Mouse (Mus musculus): ENCODE data around the gene Nfat5.

Nfat5 gene

DNA sequence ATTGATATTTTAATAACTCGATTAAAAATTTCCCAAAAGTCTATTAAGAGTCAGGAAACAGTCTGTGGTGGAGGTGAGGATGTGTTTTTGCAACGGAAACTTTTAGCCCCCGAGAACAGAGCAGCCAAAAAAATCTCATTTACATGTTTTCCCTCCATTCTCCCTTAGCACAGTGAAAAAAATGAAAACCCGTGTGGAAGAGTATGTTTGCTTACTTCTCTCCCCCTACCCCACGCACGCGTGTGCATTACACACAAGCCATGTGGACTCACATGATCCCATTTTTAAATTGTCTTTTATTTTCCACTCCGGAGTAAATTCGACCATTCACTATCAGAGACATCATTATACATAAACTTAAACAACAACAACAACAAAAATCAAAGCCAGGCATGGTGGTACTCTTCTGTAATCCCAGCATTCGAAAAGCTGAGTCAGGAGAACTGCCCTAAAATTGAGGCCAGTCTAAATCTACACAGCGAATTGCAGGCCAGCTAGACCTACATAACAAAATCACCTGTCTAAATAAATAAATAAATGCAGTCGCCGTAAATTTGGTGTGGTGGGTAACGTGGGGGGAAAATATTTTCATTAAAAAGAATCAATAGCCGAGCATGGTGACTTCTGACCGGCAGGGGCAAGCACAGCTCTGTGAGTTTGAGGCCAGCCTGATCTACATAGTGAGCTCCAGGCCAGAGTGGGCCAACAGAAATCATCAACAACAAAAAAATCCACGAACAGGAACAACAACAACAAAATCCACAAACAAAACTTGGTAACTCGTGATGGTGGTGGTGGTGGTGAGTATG, 947 bp upstream of the Nfat5 start:
- DNase-seq, result no peak

DNA sequence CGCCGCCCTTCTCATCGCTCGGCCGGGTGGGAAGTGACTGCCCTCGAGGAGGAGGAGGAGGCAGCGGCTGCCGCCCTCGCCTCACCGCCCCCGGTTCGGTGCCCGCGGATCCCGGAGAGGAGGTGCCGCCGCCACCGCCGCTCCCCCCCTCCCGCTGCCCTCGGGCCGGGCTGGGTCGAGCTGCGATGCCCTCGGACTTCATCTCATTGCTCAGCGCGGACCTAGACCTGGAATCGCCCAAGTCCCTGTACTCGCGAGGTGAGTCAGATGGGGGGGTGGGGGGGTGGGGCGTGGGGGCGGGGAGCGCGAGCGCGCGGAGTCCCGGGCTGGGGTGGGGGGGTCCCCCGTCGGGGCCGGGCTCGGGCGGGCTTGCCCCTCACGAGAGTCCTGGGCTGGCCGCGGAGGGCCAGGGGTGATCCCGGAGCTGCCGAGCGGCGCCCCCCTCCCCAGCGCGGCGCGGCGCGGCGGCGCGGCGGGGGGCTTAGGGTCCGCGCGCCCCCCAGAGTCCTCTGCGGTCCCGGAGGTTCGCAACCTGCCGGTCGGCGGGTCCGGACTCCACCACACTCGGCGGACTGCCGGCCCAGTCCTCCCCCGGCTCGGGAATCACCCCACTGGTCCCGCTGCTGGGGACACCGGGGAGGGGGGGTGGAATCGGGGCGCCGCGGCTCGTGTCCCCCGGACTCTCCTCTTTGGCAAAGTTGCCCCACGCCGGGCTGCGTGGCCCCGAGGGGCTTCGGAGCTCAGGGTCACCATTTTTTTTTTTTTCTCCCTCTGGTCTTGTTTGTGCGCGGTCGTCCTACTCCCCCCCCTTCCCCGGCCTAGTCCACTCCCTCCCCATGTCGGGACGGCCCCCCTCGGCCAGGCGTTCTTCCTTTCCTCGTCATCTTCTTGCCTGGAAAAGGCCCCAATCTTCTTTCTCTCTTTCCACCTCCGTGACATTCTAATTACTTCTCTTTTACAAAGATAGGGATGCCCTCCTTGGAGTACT, 665 bp downstream of the Nfat5 start:
- peak; percentile 61 for DNase-seq

DNA sequence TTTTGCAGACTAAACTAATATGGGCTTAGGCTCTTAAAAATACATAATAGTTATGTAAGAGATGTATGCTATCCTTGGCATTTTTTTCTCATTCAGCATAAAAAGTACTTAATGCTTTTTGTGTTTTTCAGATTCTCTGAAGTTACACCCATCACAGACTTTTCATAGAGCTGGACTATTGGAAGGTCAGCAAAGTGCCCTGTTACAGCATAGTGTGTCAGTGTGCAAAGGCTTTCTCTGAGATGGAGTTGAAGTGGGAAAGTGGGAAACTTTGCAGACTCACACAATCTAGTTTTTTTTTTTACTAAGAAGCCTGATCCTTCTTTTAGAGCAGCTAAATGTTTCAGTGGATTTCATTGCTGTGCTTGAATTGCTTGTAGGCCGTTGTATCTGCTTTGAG, 2.2 kb downstream of the Nfat5 start:
- DNase-seq, result no peak

GRCm38 (mm10) chr8:107311876-107312275, 18.6 kb downstream of the Nfat5 start:
- no peak for DNase-seq

GRCm38 (mm10) chr8:107324142-107324541, 30.9 kb downstream of the Nfat5 start:
- DNase-seq, result peak; percentile 79

DNA sequence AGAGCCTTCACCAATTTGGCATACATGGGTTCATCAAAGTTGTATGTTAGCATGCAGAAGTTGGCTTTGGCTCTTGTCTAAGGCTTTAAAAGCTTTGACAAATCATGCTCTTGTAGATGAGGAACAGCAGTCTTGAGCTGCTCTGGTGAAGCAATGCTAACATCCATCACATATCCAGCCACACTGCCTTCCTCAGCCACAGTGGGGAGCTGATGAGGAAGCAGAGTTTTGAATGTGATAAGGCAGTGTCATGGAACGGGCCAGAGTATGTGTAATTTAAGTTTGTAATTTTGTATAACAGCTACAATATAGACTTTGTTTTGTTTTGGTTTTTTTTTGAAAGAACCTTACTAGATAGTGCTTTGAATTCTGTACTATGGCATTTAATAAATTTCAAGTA, 36.3 kb downstream of the Nfat5 start:
- peak; percentile 16 for DNase-seq

- no peak for DNase-seq
Observed at GRCm38 (mm10) chr8:107336480-107336879, 43.2 kb downstream of the Nfat5 start.

DNA sequence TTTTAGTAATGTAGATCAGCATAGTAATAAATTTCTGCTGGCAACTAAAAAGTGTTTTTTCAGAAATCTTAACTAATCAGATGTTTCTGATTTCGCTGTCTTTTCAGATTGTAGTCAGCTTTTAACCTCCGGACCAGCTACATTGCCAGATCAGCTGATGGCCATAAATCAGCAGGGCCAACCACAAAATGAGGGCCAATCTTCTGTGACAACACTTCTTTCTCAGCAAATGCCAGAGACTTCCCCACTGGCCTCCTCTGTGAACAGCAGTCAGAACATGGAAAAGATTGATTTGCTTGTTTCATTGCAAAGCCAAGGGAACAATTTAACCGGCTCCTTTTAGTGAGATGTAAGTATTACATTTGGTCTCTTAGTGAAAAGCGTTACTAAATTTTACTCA, 77.0 kb downstream of the Nfat5 start:
- DNase-seq, result no peak

- DNase-seq, result no peak
Observed at GRCm38 (mm10) chr8:107377346-107377745, 84.1 kb downstream of the Nfat5 start.

- no peak for DNase-seq
Observed at GRCm38 (mm10) chr8:107380734-107381133, 87.5 kb downstream of the Nfat5 start.

- no peak for DNase-seq
Observed at GRCm38 (mm10) chr8:107381666-107382065, 88.4 kb downstream of the Nfat5 start.

GRCm38 (mm10) chr8:107382898-107383297, 89.6 kb downstream of the Nfat5 start:
- DNase-seq, result no peak

- DNase-seq, result no peak
Observed at GRCm38 (mm10) chr8:107384651-107385050, 91.4 kb downstream of the Nfat5 start.

GRCm38 (mm10) chr8:107385063-107385462, 91.8 kb downstream of the Nfat5 start:
- DNase-seq, result no peak

GRCm38 (mm10) chr8:107386171-107386570, 92.9 kb downstream of the Nfat5 start:
- DNase-seq, result no peak

DNA sequence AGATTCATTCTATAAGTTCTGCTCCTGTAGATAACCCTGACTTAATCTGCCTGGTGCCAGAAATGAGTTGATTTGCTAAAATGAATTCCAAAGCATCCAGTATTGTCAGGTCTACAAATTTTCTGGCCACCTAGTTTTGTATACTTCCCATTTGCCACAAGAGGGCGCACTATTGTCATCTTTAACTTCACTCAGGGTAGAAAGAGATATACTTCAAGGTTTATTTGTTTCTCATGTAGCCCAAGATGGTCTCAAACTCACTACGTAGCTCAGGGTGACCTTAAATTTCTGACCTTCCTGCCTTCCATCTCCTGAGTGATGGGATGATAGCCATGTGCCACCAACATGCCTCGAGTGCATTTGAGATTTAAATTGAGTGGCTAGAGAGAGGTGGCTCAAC, 93.4 kb downstream of the Nfat5 start:
- DNase-seq, result no peak

GRCm38 (mm10) chr8:107387861-107388260, 94.6 kb downstream of the Nfat5 start:
- peak; percentile 52 for DNase-seq

GRCm38 (mm10) chr8:107389557-107389956, 96.3 kb downstream of the Nfat5 start:
- no peak for DNase-seq

DNA sequence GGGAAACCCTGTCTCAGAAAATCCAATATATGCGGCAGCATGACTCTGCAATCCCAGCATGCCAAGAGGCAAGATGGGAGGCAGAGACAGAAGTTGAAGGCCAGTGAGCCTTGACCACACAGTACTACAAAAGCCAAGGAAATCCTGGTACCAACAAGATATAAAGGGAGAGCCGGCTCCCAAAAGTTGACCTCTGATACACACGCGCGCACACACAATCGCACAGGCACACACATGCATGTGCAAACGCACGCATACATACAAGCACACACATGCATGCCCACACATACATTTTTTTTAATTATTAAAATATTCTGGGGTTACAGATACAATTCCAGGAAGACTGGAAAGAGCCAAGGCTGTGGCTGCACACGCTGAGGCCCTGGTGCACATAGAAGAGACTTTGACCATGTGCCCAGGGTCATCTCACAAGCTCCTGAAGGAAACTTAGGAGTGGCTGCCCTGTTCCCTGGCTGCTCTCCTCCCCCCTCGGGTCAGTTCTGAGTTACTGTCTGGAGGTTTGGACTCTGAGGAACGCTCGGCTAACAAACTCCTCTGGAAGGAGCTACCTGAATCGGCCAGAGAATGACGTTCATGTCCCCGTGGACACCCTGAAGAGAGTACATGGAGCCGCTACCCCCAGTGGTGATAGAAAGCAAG, 97.3 kb downstream of the Nfat5 start:
- DNase-seq, result no peak

DNA sequence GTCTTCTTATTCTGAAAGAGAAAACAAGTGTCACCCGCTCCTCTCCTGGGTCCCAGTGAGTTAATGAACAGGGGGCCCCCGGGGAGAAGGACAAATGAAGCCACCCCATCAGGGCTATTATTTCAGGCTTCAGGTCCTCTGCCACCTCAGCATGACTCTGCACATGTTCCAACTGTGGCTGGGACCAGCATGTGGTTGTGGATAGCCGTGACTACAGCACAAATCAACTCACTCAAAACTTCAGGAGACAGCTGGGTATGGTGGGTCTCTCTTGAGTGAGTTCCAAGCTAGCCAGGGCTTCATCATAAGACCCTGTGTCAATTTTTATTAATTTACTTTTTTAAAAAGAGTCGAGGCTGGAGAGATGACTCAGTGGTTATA, 97.9 kb downstream of the Nfat5 start:
- no peak for DNase-seq

DNA sequence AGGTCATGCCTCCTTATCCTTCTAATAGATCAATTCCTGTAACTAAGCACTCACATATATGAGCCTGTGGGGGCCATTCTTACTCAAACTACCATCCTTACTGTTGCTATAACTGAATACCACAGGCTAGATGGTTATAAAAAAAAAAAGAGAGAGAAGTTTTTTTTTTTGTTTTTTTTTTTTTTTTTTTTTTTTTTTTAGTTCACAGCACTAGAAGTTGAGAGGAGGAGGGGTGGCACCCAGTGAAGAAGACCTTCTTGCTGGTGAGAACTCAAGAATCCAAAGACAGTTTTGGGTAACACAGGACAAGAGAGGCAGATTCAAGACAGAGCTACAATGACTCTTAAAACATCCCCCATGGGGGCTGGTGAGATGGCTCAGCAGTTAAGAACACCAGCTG, 102.1 kb downstream of the Nfat5 start:
- DNase-seq, result no peak

DNA sequence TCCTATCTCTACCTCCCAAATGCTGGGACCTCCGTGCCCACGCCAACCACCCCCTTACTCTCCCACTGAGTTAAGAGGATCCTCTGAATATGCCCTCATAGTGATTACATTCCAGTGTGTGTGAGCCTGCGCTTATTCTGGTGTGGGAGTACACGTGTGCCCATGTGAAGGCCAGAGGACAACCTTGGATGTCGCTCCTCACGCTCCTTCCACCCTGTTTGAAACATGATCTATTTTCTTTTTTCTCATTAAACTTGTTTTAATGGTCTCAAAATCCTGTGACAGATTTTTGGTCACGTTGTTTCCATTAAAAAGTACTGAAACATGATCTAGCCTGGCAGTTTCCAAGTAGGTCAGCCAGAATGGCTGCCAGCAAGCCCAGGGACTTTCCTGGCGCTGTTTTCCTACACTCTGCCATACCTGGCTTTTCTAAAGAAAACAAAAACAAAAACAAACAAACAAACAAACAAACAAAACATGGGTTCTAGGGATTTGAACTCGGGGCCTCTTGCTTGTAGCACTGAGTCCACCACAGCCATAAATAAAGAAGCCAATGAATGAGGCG, 102.9 kb downstream of the Nfat5 start:
- no peak for DNase-seq

DNA sequence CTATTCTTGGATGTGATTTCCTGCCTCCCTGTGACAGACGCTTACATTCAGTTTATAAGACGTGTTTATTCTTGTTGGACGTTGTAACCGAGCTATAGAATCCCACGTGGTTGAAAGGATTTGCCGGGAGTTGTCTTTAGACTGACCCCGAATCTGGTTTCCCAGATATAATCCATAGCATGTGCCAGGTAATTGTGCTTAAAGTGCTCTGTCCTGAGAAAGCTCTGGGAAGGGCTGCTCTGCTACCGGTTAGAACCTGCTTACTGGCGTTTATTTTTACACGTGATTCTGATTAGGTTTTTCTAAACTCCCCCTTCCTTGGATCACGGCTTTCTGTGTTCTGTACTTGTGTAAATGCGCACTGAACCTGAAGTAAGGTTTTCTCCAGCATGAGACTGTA, 104.4 kb downstream of the Nfat5 start:
- DNase-seq, result no peak

Data from thymus, postnatal 4 days (tissue).